Mouse (Mus musculus) neural tube, embryonic 13.5 days (tissue): ENCODE measurements around the gene Hpgds. TPM values are rescaled to one million over a fixed set of nuclear protein-coding genes. Genes with fewer than 3 reads are reported as not detected.
A peak's percentile ranks its signal among the peaks of the same experiment; 100 is the strongest.

Experiments used
- ATAC-seq: fragments of 200-750 bp; cut with Nextera tagmentation; 2 replicates; pipeline ENCODE4 v1.8.0; 2017; ENCODE audit warnings: low read depth, mild to moderate bottlenecking, moderate TSS enrichment, moderate library complexity
- H3K27ac ChIP-seq: fragments of 300-500 bp; sonication (generic); replicated peaks from 2 replicates; pipeline ENCODE4 v1.5.1; 2015; ENCODE audit warnings: moderate library complexity, mild to moderate bottlenecking, inconsistent platforms
- H3K27me3 ChIP-seq: fragments of 300-500 bp; sonication (generic); 2 replicates; pipeline ENCODE4 v1.6.1; 2015; ENCODE audit warnings: mild to moderate bottlenecking, inconsistent platforms
- H3K36me3 ChIP-seq: fragments of 300-500 bp; sonication (generic); 2 replicates; pipeline ENCODE4 v1.6.1; 2015; ENCODE audit warnings: mild to moderate bottlenecking, inconsistent platforms
- H3K4me1 ChIP-seq: fragments of 300-500 bp; sonication (generic); replicated peaks from 2 replicates; pipeline ENCODE4 v1.6.1; 2015; ENCODE audit warnings: inconsistent platforms
- H3K4me2 ChIP-seq: fragments of 300-500 bp; sonication (generic); 2 replicates; pipeline ENCODE4 v1.6.1; 2015; ENCODE audit warnings: inconsistent platforms, mild to moderate bottlenecking, moderate library complexity
- H3K4me3 ChIP-seq: fragments of 300-500 bp; sonication (generic); 2 replicates; pipeline ENCODE4 v1.5.1; 2015; ENCODE audit warnings: mild to moderate bottlenecking, inconsistent platforms
- H3K9ac ChIP-seq: fragments of 300-500 bp; sonication (generic); 2 replicates; pipeline ENCODE4 v1.6.1; 2015; ENCODE audit warnings: moderate library complexity, mild to moderate bottlenecking, inconsistent platforms
- H3K9me3 ChIP-seq: fragments of 300-500 bp; sonication (generic); 2 replicates; pipeline ENCODE4 v1.6.1; 2016; ENCODE audit warnings: inconsistent platforms
- WGBS: fragments of 180-500 bp; shearing (Covaris S2); methylation state at CpG from one replicate; pipeline ENCODE4 v1.1.7; 2015; 5-methylcytosine and 5-hydroxymethylcytosine counted together
- polyA plus RNA-seq: library from polyadenylated mRNA; unstranded; fragments of >200 nt; fragmentation: Nextera tagmentation; extraction: Ambion mirVana; gene quantifications from 2 replicates; pipeline ENCODE4 v1.2.1, GENCODE M21; 2015

Hpgds gene
- polyA plus RNA-seq = 6.3 and 7.9 TPM in 2 replicates

GRCm38 (mm10) chr6:65144621-65145205 lies at the start of gene Hpgds:
Hpgds (minus strand) TSS chr6:65144908.
- 22% methylated on average over 16 of the region's 16 CpGs for WGBS
- H3K36me3 ChIP-seq = no peaks in the 10 kb centered on the region
- peaks cover 15% of the 10 kb centered on the region for H3K4me1 ChIP-seq
- no peaks in the 10 kb centered on the region for H3K9me3 ChIP-seq
- H3K9ac ChIP-seq = no peak within 1 kb of the TSS
- peak within 1 kb of the TSS; percentile 42; the same call in 1 of the 2 replicates for H3K4me2 ChIP-seq
- peak; percentile 65 for ATAC-seq
- H3K27ac ChIP-seq = no peak within 1 kb of the TSS
- H3K27me3 ChIP-seq = no peaks in the 10 kb centered on the region
- no peak within 1 kb of the TSS for H3K4me3 ChIP-seq

DNA sequence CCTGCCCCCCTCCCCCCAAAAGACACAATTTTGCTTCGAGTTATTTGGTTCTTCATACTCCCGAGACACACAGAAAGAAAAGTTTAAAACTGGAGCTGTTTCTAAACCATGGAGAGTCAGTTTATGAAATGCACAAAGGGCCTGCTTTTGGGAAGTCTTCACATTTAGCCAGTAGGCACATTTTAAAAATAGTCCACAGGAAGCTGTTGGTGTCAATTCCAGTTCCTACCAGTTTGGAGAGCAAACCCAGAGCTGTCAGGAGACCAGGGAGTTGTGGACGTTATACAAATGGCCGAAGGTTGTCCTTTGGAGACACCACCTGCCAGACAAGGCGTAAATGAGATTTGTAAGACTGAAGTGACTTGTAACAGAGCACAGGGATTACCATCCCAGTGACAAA lies 20.3 kb upstream of the Hpgds start:
- Histone ChIP-seq H3K27me3 (no peaks in the 10 kb centered on the region), H3K4me1 (no peaks in the 10 kb centered on the region), H3K4me3 (no peak overlapping the region), H3K27ac (no peak overlapping the region), H3K36me3 (no peaks in the 10 kb centered on the region), H3K9me3 (no peaks in the 10 kb centered on the region), H3K4me2 (no peak overlapping the region), H3K9ac (no peak overlapping the region)
- no peak for ATAC-seq
- 81% methylated on average over 5 of the region's 5 CpGs for WGBS

- Histone ChIP-seq H3K4me2 (no peak overlapping the region), H3K36me3 (no peaks in the 10 kb centered on the region), H3K27me3 (no peaks in the 10 kb centered on the region), H3K27ac (no peak overlapping the region), H3K9me3 (no peaks in the 10 kb centered on the region), H3K4me3 (no peak overlapping the region), H3K4me1 (no peaks in the 10 kb centered on the region), H3K9ac (no peak overlapping the region)
- WGBS = 82% methylated on average over 6 of the region's 6 CpGs
- no peak for ATAC-seq
These were observed 19.4 kb upstream of the Hpgds start for GRCm38 (mm10) chr6:65164137-65164536.

GRCm38 (mm10) chr6:65159381-65159942 lies 14.8 kb upstream of the Hpgds start:
- no peak overlapping the region for H3K4me3 ChIP-seq
- no peak overlapping the region for H3K4me2 ChIP-seq
- 70% methylated on average over 4 of the region's 4 CpGs for WGBS
- H3K36me3 ChIP-seq = no peaks in the 10 kb centered on the region
- ATAC-seq = no peak
- no peaks in the 10 kb centered on the region for H3K4me1 ChIP-seq
- no peak overlapping the region for H3K27ac ChIP-seq
- no peaks in the 10 kb centered on the region for H3K27me3 ChIP-seq
- no peak overlapping the region for H3K9ac ChIP-seq
- no peaks in the 10 kb centered on the region for H3K9me3 ChIP-seq

- 93% methylated on average over 4 of the region's 4 CpGs for WGBS
- H3K27ac ChIP-seq = no peak overlapping the region
- no peaks in the 10 kb centered on the region for H3K36me3 ChIP-seq
- H3K9ac ChIP-seq = no peak overlapping the region
- H3K4me1 ChIP-seq = no peaks in the 10 kb centered on the region
- no peak overlapping the region for H3K4me2 ChIP-seq
- no peak overlapping the region for H3K4me3 ChIP-seq
- no peaks in the 10 kb centered on the region for H3K27me3 ChIP-seq
- ATAC-seq = no peak
- H3K9me3 ChIP-seq = no peaks in the 10 kb centered on the region
These were observed 12.3 kb upstream of the Hpgds start for GRCm38 (mm10) chr6:65157042-65157441.

GRCm38 (mm10) chr6:65153570-65153969 lies 8.9 kb upstream of the Hpgds start:
- no peak overlapping the region for H3K4me2 ChIP-seq
- H3K36me3 ChIP-seq = no peaks in the 10 kb centered on the region
- H3K9me3 ChIP-seq = no peaks in the 10 kb centered on the region
- H3K4me3 ChIP-seq = no peak overlapping the region
- H3K9ac ChIP-seq = no peak overlapping the region
- no peak for ATAC-seq
- WGBS = 85% methylated on average over 3 of the region's 3 CpGs
- no peaks in the 10 kb centered on the region for H3K27me3 ChIP-seq
- H3K4me1 ChIP-seq = peaks cover 4% of the 10 kb centered on the region
- H3K27ac ChIP-seq = no peak overlapping the region

DNA sequence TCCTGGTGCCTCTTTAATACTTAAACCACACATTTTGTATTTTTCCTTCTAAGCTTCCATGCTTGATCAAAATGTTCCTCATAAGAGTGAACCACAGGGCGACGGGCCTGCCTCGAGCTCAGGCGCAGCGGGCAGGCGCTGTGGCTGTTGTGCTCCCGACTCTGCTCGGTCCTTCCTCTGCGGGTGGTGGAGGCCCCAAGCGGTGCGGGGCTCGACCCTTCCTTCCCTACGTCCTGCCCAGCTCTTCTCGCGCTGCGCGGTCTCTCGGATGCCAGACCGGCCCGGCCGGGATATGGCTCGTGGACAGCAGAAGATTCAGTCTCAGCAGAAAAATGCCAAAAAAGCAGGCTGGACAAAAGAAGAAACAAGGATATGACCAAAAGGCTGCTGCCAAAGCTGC lies 6.0 kb upstream of the Hpgds start:
- peaks cover 4% of the 10 kb centered on the region for H3K4me1 ChIP-seq
- peak overlapping the region; percentile 22 for H3K4me3 ChIP-seq
- H3K27ac ChIP-seq = no peak overlapping the region
- H3K9me3 ChIP-seq = no peaks in the 10 kb centered on the region
- peak overlapping the region; percentile 43; the same call in 1 of the 2 replicates for H3K9ac ChIP-seq
- WGBS = 8% methylated on average over 22 of the region's 22 CpGs
- no peaks in the 10 kb centered on the region for H3K27me3 ChIP-seq
- no peak for ATAC-seq
- no peaks in the 10 kb centered on the region for H3K36me3 ChIP-seq
- H3K4me2 ChIP-seq = peak overlapping the region; percentile 51

GRCm38 (mm10) chr6:65146363-65146762 lies 1.7 kb upstream of the Hpgds start:
- Histone ChIP-seq H3K27me3 (no peaks in the 10 kb centered on the region), H3K27ac (no peak overlapping the region), H3K9ac (no peak overlapping the region), H3K9me3 (no peaks in the 10 kb centered on the region), H3K36me3 (no peaks in the 10 kb centered on the region), H3K4me1 (peaks cover 11% of the 10 kb centered on the region), H3K4me2 (no peak overlapping the region), H3K4me3 (no peak overlapping the region)
- WGBS = 94% methylated on average over 4 of the region's 4 CpGs
- ATAC-seq = no peak

DNA sequence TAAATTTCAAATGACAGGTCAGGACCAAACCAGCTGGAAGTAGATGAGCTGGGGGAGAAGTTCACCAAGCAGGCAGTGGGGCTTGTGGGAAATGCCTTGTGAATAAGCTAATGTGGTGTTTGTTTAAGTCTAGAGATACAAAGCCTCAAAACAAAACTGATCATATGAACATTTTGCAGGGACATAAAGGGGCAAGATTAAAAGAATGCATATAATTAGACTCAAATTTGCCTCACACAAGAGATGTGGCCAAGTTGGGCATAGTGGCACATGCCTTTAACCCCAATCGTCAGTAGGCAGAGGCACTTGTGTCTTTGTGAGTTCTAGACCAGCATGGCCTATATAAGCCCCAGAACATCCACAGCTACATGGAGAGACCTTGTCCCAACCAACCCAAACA lies 2.4 kb downstream of the Hpgds start:
- 87% methylated on average over 1 of the region's 1 CpGs for WGBS
- H3K4me2 ChIP-seq = no peak overlapping the region

GRCm38 (mm10) chr6:65140750-65141243 lies 3.9 kb downstream of the Hpgds start:
- no peak overlapping the region for H3K4me3 ChIP-seq
- H3K27ac ChIP-seq = no peak overlapping the region
- no peaks in the 10 kb centered on the region for H3K9me3 ChIP-seq
- peaks cover 21% of the 10 kb centered on the region for H3K4me1 ChIP-seq
- ATAC-seq = 0 out of 2 replicates have a peak, but pooled peaks have one; percentile 11
- H3K9ac ChIP-seq = no peak overlapping the region
- H3K4me2 ChIP-seq = no peak overlapping the region
- H3K36me3 ChIP-seq = no peaks in the 10 kb centered on the region
- 53% methylated on average over 6 of the region's 6 CpGs for WGBS
- no peaks in the 10 kb centered on the region for H3K27me3 ChIP-seq

More for the DNA sequence above, 2.4 kb downstream of the Hpgds start:
- Histone ChIP-seq H3K36me3 (no peaks in the 10 kb centered on the region), H3K27me3 (no peaks in the 10 kb centered on the region), H3K27ac (no peak overlapping the region), H3K9me3 (no peaks in the 10 kb centered on the region), H3K4me3 (no peak overlapping the region), H3K9ac (no peak overlapping the region), H3K4me1 (peaks cover 21% of the 10 kb centered on the region)
- no peak for ATAC-seq

- H3K4me3 ChIP-seq = no peak overlapping the region
- no peaks in the 10 kb centered on the region for H3K9me3 ChIP-seq
- no peak overlapping the region for H3K9ac ChIP-seq
- ATAC-seq = 0 out of 2 replicates have a peak, but pooled peaks have one; percentile 19
- H3K27me3 ChIP-seq = no peaks in the 10 kb centered on the region
- peaks cover 21% of the 10 kb centered on the region for H3K4me1 ChIP-seq
- 50% methylated on average over 5 of the region's 5 CpGs for WGBS
- H3K27ac ChIP-seq = no peak overlapping the region
- no peaks in the 10 kb centered on the region for H3K36me3 ChIP-seq
- no peak overlapping the region for H3K4me2 ChIP-seq
These were observed 4.5 kb downstream of the Hpgds start for GRCm38 (mm10) chr6:65140082-65140749.

DNA sequence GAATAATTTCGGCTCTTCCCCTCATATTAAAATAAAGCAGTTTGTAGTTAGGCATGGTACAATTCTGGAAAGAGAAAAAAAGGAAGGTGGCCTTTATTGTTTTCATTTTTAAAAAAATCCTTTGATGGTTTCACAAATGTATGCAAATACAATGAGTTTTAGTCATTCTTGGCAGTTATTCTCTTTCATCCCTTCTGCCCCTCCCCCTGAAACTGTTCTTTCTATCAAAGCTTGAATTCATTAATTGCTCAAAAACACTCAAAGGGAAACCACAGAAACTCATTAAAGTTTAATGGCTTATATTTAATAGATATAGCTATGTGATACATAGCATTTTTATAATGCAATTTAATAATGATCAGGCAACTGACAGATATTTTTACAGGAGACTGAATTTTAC lies 6.5 kb downstream of the Hpgds start:
- no peak overlapping the region for H3K27ac ChIP-seq
- no peaks in the 10 kb centered on the region for H3K36me3 ChIP-seq
- WGBS = 90% methylated on average over 1 of the region's 1 CpGs
- H3K27me3 ChIP-seq = no peaks in the 10 kb centered on the region
- peaks cover 13% of the 10 kb centered on the region for H3K4me1 ChIP-seq
- no peak for ATAC-seq
- no peaks in the 10 kb centered on the region for H3K9me3 ChIP-seq
- H3K9ac ChIP-seq = no peak overlapping the region
- H3K4me3 ChIP-seq = no peak overlapping the region
- H3K4me2 ChIP-seq = no peak overlapping the region
